Mouse (Mus musculus) liver, embryonic 14.5 days (tissue): ENCODE measurements at regions not wholly inside any gene's neighbourhood (a gene's known extent, or its start where the extent isn't known, plus 50 kb on each side); places are given as distances from the start of the nearest gene placed in this dataset.

Experiments
- CTCF ChIP-seq: IDR thresholded peaks from 2 replicates; pipeline ENCODE4 v1.5.1; 2016; ENCODE audit warnings: antibody characterized with exemption, low read depth, control low read depth
- EP300 ChIP-seq: IDR thresholded peaks from 2 replicates; pipeline ENCODE4 v1.6.1; 2016; ENCODE audit warnings: antibody characterized with exemption, low read depth

- TF ChIP-seq CTCF (no peak), EP300 (no peak)
Observed at GRCm38 (mm10) chr16:7929112-7929511, 495.8 kb downstream of the Tmem114 start.
